Mouse (Mus musculus): ENCODE data around the gene Smlr1.
A peak's percentile ranks its signal among the peaks of the same experiment; 100 is the strongest.

Smlr1 gene

GRCm38 (mm10) chr10:25499323-25500071 is 36.6 kb downstream of the Smlr1 start:
- no peak for DNase-seq

- peak; percentile 52 for DNase-seq
Observed at GRCm38 (mm10) chr10:25488456-25488855, 47.6 kb downstream of the Smlr1 start.

- no peak for DNase-seq
Observed at GRCm38 (mm10) chr10:25482791-25483190, 53.3 kb downstream of the Smlr1 start.

- DNase-seq = no peak
Observed at GRCm38 (mm10) chr10:25479716-25480115, 56.4 kb downstream of the Smlr1 start.

Data from cerebellum, postnatal 36 days (tissue).